Mouse (Mus musculus) midbrain, embryonic 14.5 days (tissue): ENCODE results near the gene Dnah9. TPM values are rescaled to one million over a fixed set of nuclear protein-coding genes. Genes with fewer than 3 reads are reported as not detected.
A peak's percentile ranks its signal among the peaks of the same experiment; 100 is the strongest.

ENCODE experiments used
- ATAC-seq: fragments of 200-750 bp; cut with Nextera tagmentation; 2 replicates; pipeline ENCODE4 v1.8.0; 2017; ENCODE audit warnings: moderate number of reproducible peaks, moderate library complexity; ENCODE audit not compliant: low FRiP score, low TSS enrichment
- DNase-seq: peaks from one replicate; pipeline ENCODE4 v3.0.0-alpha.2; 2015
- H3K27ac ChIP-seq: fragments of 300-500 bp; sonication (generic); replicated peaks from 2 replicates; pipeline ENCODE4 v1.5.1; 2014; ENCODE audit warnings: mild to moderate bottlenecking, low read depth, low read length, moderate library complexity
- H3K27me3 ChIP-seq: fragments of 300-500 bp; sonication (generic); 2 replicates; pipeline ENCODE4 v1.6.1; 2014; ENCODE audit warnings: low read length, control low read depth, mixed read lengths; ENCODE audit not compliant: control insufficient read depth, insufficient read depth
- H3K36me3 ChIP-seq: fragments of 300-500 bp; sonication (generic); 2 replicates; pipeline ENCODE4 v1.6.1; 2014; ENCODE audit warnings: low read length, control low read depth; ENCODE audit not compliant: control insufficient read depth, insufficient read depth
- H3K4me1 ChIP-seq: fragments of 300-500 bp; sonication (generic); 2 replicates; pipeline ENCODE4 v1.6.1; 2014; ENCODE audit warnings: mild to moderate bottlenecking, antibody characterized with exemption, low read length, control low read depth; ENCODE audit not compliant: control insufficient read depth, insufficient read depth
- H3K4me2 ChIP-seq: fragments of 300-500 bp; sonication (generic); 2 replicates; pipeline ENCODE4 v1.6.1; 2014; ENCODE audit warnings: mild to moderate bottlenecking, low read length, moderate library complexity
- H3K4me3 ChIP-seq: fragments of 300-500 bp; sonication (generic); replicated peaks from 2 replicates; pipeline ENCODE4 v1.5.1; 2014; ENCODE audit warnings: low read depth, low read length
- H3K9ac ChIP-seq: fragments of 300-500 bp; sonication (generic); replicated peaks from 2 replicates; pipeline ENCODE4 v1.6.1; 2014; ENCODE audit warnings: mild to moderate bottlenecking, low read length, moderate library complexity
- H3K9me3 ChIP-seq: fragments of 300-500 bp; sonication (generic); 2 replicates; pipeline ENCODE4 v1.6.1; 2016; ENCODE audit warnings: low read length, control low read depth, mixed read lengths; ENCODE audit not compliant: control insufficient read depth
- WGBS: fragments of 180-500 bp; shearing (Covaris S2); extraction: QIAGEN DNeasy Blood & Tissue Kit; methylation state at CpG from one replicate; pipeline ENCODE4 v1.1.7; 2014; 5-methylcytosine and 5-hydroxymethylcytosine counted together
- polyA plus RNA-seq: library from polyadenylated mRNA; unstranded; fragments of >200 nt; fragmentation: Nextera tagmentation; extraction: Ambion mirVana; gene quantifications from 2 replicates; pipeline ENCODE4 v1.2.1, GENCODE M21; 2014

The Dnah9 gene
- polyA plus RNA-seq, 1 experiment from 2014 or later = 1.1 TPM

DNA sequence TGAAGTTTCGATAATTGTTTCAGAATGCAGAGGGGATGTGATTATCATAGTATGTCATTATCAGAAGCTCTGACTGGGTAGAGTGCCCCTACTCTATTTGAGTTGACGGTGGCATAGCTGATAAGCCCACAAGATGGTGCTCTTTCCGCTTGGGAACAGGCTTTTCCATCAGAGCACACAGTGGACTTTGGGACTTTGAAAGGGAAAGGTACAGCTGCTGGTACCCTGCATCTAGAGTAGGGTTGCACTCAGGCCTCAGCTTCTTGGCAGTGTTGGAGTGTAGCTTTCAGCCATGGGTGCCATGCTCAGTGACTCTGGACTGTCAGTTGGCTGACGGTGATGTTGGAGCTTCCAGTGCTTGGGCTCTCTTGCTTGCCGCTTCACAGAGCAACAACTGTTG lies 348.1 kb downstream of the Dnah9 start:
- ATAC-seq (0 out of 2 replicates have a peak, but pooled peaks have one; percentile 6), DNase-seq (peak; percentile 73)
- Histone ChIP-seq H3K4me3 (no peak overlapping the region), H3K9me3 (no peaks in the 10 kb centered on the region), H3K27me3 (no peaks in the 10 kb centered on the region), H3K4me2 (no peak overlapping the region), H3K9ac (no peak overlapping the region), H3K4me1 (no peaks in the 10 kb centered on the region), H3K36me3 (peaks cover 49% of the 10 kb centered on the region), H3K27ac (no peak overlapping the region)
- 71% methylated on average over 5 of the region's 5 CpGs for WGBS

DNA sequence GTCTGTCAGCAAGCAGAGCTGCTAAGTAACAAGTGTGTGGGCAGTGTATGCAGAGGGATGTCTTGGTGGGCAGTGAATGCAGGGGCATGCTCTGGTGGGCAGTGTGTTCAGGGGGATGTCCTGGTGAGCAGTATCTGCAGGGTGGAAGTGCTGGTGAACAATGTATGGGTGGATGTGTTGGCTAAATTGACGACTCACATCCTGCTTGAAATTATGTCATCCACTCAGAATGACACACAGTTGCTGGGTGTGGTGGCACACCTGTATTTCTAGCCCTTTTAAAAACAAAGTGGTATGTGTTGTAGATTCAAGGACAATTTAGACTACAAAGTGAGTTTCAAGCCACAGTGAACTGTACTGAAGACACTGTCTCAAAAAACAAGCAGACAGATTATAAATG lies 350.2 kb downstream of the Dnah9 start:
- no peak overlapping the region for H3K4me3 ChIP-seq

DNA sequence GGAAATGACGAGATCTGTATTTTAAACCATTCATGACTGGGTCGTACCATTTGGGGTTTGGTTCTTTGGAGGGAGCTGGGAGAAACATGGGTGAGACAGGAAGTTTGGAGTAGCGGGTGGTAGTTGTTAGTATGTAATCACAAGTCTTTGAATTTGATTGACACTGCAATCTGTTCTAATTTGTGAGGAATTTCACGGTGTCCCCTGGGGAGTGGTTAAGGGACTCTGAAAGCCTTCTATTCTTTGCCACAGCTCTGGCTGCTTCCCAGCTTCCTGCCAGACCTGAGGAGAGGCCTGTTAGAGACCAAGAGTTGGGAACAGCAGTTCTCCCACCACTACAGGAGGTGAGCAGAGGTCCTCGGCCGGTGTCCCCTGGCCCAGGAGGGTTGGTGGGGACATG lies 352.1 kb downstream of the Dnah9 start:
- Histone ChIP-seq H3K4me2 (no peak overlapping the region), H3K27me3 (no peaks in the 10 kb centered on the region), H3K9ac (no peak overlapping the region), H3K4me3 (no peak overlapping the region), H3K36me3 (peaks cover 33% of the 10 kb centered on the region), H3K9me3 (no peaks in the 10 kb centered on the region), H3K27ac (no peak overlapping the region), H3K4me1 (peaks cover 8% of the 10 kb centered on the region; the same call in 1 of the 2 replicates)
- 50% methylated on average over 6 of the region's 6 CpGs for WGBS
- DNase-seq (peak; percentile 30), ATAC-seq (no peak)

More for the DNA sequence above, 350.2 kb downstream of the Dnah9 start:
- no peak overlapping the region for H3K4me2 ChIP-seq
- peaks cover 49% of the 10 kb centered on the region for H3K36me3 ChIP-seq
- no peak overlapping the region for H3K9ac ChIP-seq
- no peaks in the 10 kb centered on the region for H3K4me1 ChIP-seq
- 79% methylated on average over 1 of the region's 1 CpGs for WGBS
- H3K9me3 ChIP-seq = no peaks in the 10 kb centered on the region
- no peak overlapping the region for H3K27ac ChIP-seq
- H3K27me3 ChIP-seq = no peaks in the 10 kb centered on the region
- no peak for ATAC-seq
- no peak for DNase-seq

DNA sequence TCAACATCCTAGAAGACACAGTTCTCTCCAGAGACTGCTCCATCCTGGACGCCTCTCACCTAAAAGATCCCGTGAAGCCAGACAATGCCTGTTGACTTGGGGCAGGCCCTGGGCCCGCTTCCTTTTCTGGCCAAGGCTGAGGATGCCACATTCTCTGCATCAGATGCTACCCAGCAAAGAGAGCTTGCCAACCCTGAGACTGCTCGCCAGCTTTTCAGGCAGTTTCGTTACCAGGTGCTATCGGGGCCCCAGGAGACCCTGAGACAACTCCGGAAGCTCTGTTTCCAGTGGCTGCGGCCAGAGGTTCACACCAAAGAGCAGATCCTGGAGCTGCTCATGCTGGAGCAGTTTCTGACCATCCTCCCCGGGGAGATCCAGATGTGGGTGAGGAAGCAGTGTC lies 354.0 kb downstream of the Dnah9 start:
- WGBS = 92% methylated on average over 9 of the region's 9 CpGs
- no peak overlapping the region for H3K9ac ChIP-seq
- no peak for DNase-seq

DNA sequence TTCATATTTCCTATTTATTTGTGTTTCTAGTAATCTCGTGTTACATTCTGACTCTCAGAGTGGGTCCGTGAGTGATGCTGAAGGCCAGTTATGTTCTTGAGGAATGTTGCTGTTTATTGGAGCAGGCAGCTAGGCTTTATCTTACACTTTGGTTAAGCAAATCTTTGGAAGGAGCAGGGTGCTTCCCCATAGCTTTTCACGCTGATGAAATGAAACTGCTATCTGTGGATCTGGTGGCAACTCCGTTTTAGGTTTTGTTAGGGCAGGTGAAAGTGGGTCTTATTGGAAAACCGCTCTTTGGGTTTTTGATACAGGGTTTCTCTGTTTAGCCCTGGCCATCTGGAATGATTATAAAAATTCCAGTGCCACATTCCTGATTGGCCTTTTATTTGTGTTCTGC lies 356.3 kb downstream of the Dnah9 start:
- Histone ChIP-seq H3K9ac (no peak overlapping the region), H3K9me3 (no peaks in the 10 kb centered on the region), H3K4me2 (no peak overlapping the region), H3K4me1 (peaks cover 18% of the 10 kb centered on the region), H3K4me3 (no peak overlapping the region), H3K27me3 (no peaks in the 10 kb centered on the region), H3K36me3 (peaks cover 26% of the 10 kb centered on the region), H3K27ac (no peak overlapping the region)
- DNase-seq (no peak), ATAC-seq (no peak)
- 17% methylated on average over 5 of the region's 5 CpGs for WGBS

More for the DNA sequence above, 354.0 kb downstream of the Dnah9 start:
- no peak for ATAC-seq
- Histone ChIP-seq H3K27me3 (no peaks in the 10 kb centered on the region), H3K4me3 (no peak overlapping the region), H3K36me3 (peaks cover 31% of the 10 kb centered on the region), H3K4me1 (peaks cover 8% of the 10 kb centered on the region; the same call in 1 of the 2 replicates), H3K9me3 (no peaks in the 10 kb centered on the region), H3K4me2 (no peak overlapping the region), H3K27ac (no peak overlapping the region)

DNA sequence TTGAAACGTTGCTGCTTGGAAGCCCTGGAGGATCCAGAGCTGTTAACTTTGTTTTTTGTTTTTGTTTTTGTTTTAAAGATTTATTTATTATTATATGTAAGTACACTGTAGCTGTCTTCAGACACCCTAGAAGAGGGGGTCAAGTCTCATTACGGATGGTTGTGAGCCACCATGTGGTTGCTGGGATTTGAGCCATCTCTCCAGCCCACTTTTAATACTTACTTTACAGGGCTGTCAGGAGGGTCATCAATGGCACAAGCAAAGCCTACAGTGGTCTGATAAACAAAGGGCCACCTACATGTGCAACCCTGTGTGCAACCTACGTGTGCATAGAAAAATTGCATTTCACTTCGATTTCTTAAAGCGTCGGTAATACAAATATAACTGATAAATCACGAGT lies 360.8 kb downstream of the Dnah9 start:
- Histone ChIP-seq H3K27me3 (no peaks in the 10 kb centered on the region), H3K27ac (no peak overlapping the region), H3K4me2 (peak overlapping the region; percentile 90), H3K9me3 (no peaks in the 10 kb centered on the region), H3K4me3 (peak overlapping the region; percentile 77), H3K4me1 (peaks cover 17% of the 10 kb centered on the region), H3K36me3 (no peaks in the 10 kb centered on the region), H3K9ac (peak overlapping the region; percentile 76)
- WGBS = 50% methylated on average over 7 of the region's 7 CpGs
- ATAC-seq (no peak), DNase-seq (no peak)

DNA sequence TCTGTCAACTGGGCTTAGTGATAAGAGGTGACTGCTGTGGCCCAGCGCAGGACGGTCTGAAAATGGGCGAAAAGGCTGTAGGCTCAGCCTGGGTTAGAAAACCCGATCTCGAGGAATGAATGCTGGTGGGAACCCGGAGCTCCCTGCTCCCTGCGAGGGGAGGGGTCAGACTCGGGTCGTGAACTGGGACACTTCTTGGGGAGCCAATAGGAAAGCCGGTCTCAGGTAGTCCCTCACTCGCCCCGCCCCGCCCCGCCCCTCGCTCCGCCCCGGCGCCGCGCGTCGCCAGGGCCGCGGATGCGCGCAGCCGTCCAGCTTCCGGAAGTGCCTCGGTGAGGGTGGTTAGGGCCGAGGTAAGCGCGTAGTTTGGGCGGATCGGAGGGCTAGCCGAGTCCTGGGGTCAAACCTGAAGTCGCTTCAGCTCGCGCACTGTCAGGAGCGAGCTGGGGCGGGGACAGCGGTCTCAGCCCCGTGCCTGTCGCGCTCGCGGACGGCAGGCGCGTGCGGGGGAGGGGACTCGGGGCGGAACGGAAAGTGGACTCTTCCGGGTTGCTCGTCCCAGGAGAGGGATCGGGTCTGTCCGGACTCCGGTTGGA lies 361.3 kb downstream of the Dnah9 start, which contains the start of gene Zkscan6:
TSS of gene Zkscan6 (plus strand) at position 267 of the 596 bp plus-strand sequence.
- H3K4me1 ChIP-seq = peaks cover 11% of the 10 kb centered on the region
- H3K27me3 ChIP-seq = no peaks in the 10 kb centered on the region
- H3K27ac ChIP-seq = peak within 1 kb of the TSS; percentile 81
- peak within 1 kb of the TSS; percentile 77 for H3K4me3 ChIP-seq
- H3K36me3 ChIP-seq = no peaks in the 10 kb centered on the region
- H3K9ac ChIP-seq = peak within 1 kb of the TSS; percentile 76
- no peaks in the 10 kb centered on the region for H3K9me3 ChIP-seq
- DNase-seq = peak; percentile 93
- WGBS = under 1% methylated on average over 55 of the region's 58 CpGs
- ATAC-seq = peak; percentile 98
- peak within 1 kb of the TSS; percentile 90 for H3K4me2 ChIP-seq

DNA sequence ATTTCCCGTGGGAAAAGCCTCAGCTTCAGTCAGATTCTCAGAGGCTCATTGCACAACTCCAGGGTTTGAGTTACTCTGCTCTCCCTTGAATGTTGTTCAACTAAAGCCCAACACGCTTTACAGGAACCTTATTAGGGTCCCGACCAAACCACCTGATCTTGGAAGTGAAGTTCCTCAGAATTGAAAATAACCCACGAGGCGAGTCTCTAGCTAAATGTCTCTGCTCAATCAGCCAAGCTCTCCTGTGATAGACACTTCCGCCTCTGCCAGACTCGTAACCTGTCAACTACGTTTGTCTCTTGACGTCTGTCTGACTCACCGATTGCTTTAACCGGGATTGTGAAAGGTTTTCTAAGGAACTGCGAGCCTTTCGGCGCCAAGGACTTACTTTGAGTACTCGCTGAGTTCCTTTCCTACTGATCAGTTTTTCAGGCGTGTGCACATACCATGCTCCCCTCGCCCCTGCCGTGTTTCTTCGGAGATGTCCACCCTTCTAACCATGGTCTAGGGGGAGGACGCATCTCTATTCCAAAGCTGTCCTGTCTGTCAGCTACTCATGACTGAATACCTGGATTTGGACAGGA lies 361.9 kb downstream of the Dnah9 start:
- Histone ChIP-seq H3K4me2 (peak overlapping the region; percentile 90), H3K4me3 (peak overlapping the region; percentile 77), H3K36me3 (no peaks in the 10 kb centered on the region), H3K27ac (peak overlapping the region; percentile 81), H3K4me1 (peaks cover 10% of the 10 kb centered on the region; the same call in 1 of the 2 replicates), H3K9ac (peak overlapping the region; percentile 76), H3K9me3 (no peaks in the 10 kb centered on the region), H3K27me3 (no peaks in the 10 kb centered on the region)
- no peak; the same call in 1 of the 2 replicates for ATAC-seq
- peak; percentile 51 for DNase-seq
- 2% methylated on average over 20 of the region's 20 CpGs for WGBS

DNA sequence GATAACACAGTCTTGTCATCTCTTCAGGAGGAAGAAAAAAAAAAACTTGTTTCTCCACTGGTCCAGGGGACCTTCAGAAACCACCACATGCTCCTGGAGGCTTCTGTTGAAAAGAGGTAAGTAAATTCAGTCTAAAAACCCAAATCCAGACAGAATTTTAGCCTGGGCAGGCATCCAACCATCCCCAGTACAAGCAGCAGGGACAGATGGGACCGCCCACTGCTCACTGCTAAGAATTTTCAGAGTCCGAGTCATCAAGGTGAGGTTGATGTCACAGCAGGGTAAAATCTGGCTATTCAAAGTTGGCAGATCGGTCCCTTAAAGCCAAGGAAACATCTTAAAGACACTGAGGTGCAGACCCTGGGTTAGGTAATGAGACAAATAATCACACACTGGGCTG lies 366.5 kb downstream of the Dnah9 start:
- no peak for DNase-seq
- Histone ChIP-seq H3K9ac (no peak overlapping the region), H3K4me2 (no peak overlapping the region), H3K27me3 (no peaks in the 10 kb centered on the region), H3K27ac (no peak overlapping the region), H3K4me3 (no peak overlapping the region), H3K36me3 (no peaks in the 10 kb centered on the region), H3K9me3 (no peaks in the 10 kb centered on the region), H3K4me1 (no peaks in the 10 kb centered on the region)
- WGBS = 70% methylated on average over 3 of the region's 3 CpGs
- ATAC-seq = no peak
